8 mouse cellular contexts compared by ENCODE assay signal in genomic region chr5:139732634-139733107, GRCm38 (mm10). TPM values are rescaled to one million over a fixed set of nuclear protein-coding genes. Genes with fewer than 3 reads are reported as not detected.
DNase-seq lines count a peak whose midpoint lies in the region; ATAC-seq and TF ChIP-seq lines count a peak whose summit lies in the region.

No protein-coding gene starts in this region.

- DNase-seq in adrenal gland, adult (ENCODE audit: inconsistent age in 2 of 2, low spot score in 1 of 2) = peak; percentile 63 to 67
- DNase-seq in adrenal gland, postnatal 4 days (ENCODE audit: low spot score in 2 of 2) = no peak
- DNase-seq in thymus, postnatal 10 days (ENCODE audit: low spot score in 2 of 2) = peak; percentile 29 to 33
- no peak for DNase-seq in gastrocnemius, postnatal 10 days
- no peak for DNase-seq in left cerebral cortex, postnatal 36 days (ENCODE audit: low spot score in 2 of 2)

- no peaks in the 10 kb centered on the region for H3K9me3 ChIP-seq in embryonic facial prominence, embryonic 13.5 days
- H3K9me3 ChIP-seq in intestine, postnatal 0 days (ENCODE audit: control insufficient read depth) = no peaks in the 10 kb centered on the region
- H3K9me3 ChIP-seq in liver, embryonic 16.5 days (replicated peaks; ENCODE audit: control insufficient read depth, low read length) = no peaks in the 10 kb centered on the region

- H3K27me3 ChIP-seq in embryonic facial prominence, embryonic 13.5 days = no peaks in the 10 kb centered on the region
- H3K27me3 ChIP-seq in intestine, postnatal 0 days (replicated peaks; ENCODE audit: control insufficient read depth, insufficient read depth, low read length) = no peaks in the 10 kb centered on the region
- H3K27me3 ChIP-seq in liver, embryonic 16.5 days (ENCODE audit: control insufficient read depth, insufficient read depth, low read depth, low read length) = no peaks in the 10 kb centered on the region

- no peak overlapping the region; the same call in 1 of the 2 replicates for H3K27ac ChIP-seq in embryonic facial prominence, embryonic 13.5 days
- peak overlapping the region; percentile 87 for H3K27ac ChIP-seq in intestine, postnatal 0 days (ENCODE audit: low read depth, low read length)
- H3K27ac ChIP-seq in liver, embryonic 16.5 days (ENCODE audit: low read length) = peak overlapping the region; percentile 94

- intact Hi-C loops in left cerebral cortex, postnatal 36 days (cut with DNase I) = no loop called here

- peak overlapping the region; percentile 19 for H3K4me2 ChIP-seq in embryonic facial prominence, embryonic 13.5 days
- H3K4me2 ChIP-seq in intestine, postnatal 0 days (replicated peaks; ENCODE audit: low read depth) = peak overlapping the region; percentile 86
- peak overlapping the region; percentile 97 for H3K4me2 ChIP-seq in liver, embryonic 16.5 days (ENCODE audit: low read depth, low read length)

- TF ChIP-seq CTCF in intestine, postnatal 0 days (IDR thresholded peaks at IDR 0.05; ENCODE audit: low read depth) = peak; percentile 35; the same call in 1 of the 2 replicates

- ATAC-seq in embryonic facial prominence, embryonic 13.5 days (ENCODE audit: insufficient number of reproducible peaks, insufficient read depth, low FRiP score, low TSS enrichment, low read depth) = no peak
- peak; percentile 77 for ATAC-seq in intestine, postnatal 0 days
- no peak for ATAC-seq in liver, embryonic 16.5 days (ENCODE audit: low read depth)

- WGBS in embryonic facial prominence, embryonic 13.5 days = 51% methylated on average over 11 of the region's 11 CpGs
- 20% methylated on average over 11 of the region's 11 CpGs for WGBS in intestine, postnatal 0 days
- 18% methylated on average over 11 of the region's 11 CpGs for WGBS in liver, embryonic 16.5 days (ENCODE audit: insufficient replicate concordance)

- no peak overlapping the region for H3K4me3 ChIP-seq in embryonic facial prominence, embryonic 13.5 days
- H3K4me3 ChIP-seq in intestine, postnatal 0 days (ENCODE audit: low read depth, low read length) = no peak overlapping the region
- H3K4me3 ChIP-seq in liver, embryonic 16.5 days (ENCODE audit: low read depth, low read length) = peak overlapping the region; percentile 68

- no peaks in the 10 kb centered on the region for H3K36me3 ChIP-seq in embryonic facial prominence, embryonic 13.5 days
- H3K36me3 ChIP-seq in intestine, postnatal 0 days (ENCODE audit: control insufficient read depth, insufficient read depth) = no peaks in the 10 kb centered on the region
- no peaks in the 10 kb centered on the region for H3K36me3 ChIP-seq in liver, embryonic 16.5 days (ENCODE audit: control insufficient read depth, insufficient read depth)

- peak overlapping the region; percentile 44; the same call in 1 of the 2 replicates for H3K9ac ChIP-seq in embryonic facial prominence, embryonic 13.5 days
- H3K9ac ChIP-seq in intestine, postnatal 0 days (ENCODE audit: low read depth, low read length) = peak overlapping the region; percentile 22; the same call in 1 of the 2 replicates
- H3K9ac ChIP-seq in liver, embryonic 16.5 days (ENCODE audit: low read depth, low read length) = peak overlapping the region; percentile 71

- peaks cover 72% of the 10 kb centered on the region for H3K4me1 ChIP-seq in embryonic facial prominence, embryonic 13.5 days
- peaks cover 27% of the 10 kb centered on the region for H3K4me1 ChIP-seq in intestine, postnatal 0 days (replicated peaks; ENCODE audit: control insufficient read depth, insufficient read depth, low read length)
- H3K4me1 ChIP-seq in liver, embryonic 16.5 days (ENCODE audit: control insufficient read depth, low read depth, low read length) = peaks cover 66% of the 10 kb centered on the region

RNA-seq across cellular contexts. Expression of gene Micall2, which starts 3.5 kb away (rescaled TPM):
- total RNA-seq in adrenal gland, postnatal 4 days (2021) = 10 to 100 TPM; 13.4 to 13.7 TPM
- 7.3 and 8.9 TPM in 2 replicates for polyA plus RNA-seq in embryonic facial prominence, embryonic 13.5 days (2015; fragmentation: Nextera tagmentation; extraction: Ambion mirVana)
- 12.8 and 13.0 TPM in 2 replicates for polyA plus RNA-seq in intestine, postnatal 0 days (2015; fragmentation: Nextera tagmentation; extraction: Ambion mirVana)
- polyA plus RNA-seq in liver, embryonic 16.5 days (2015; fragmentation: Nextera tagmentation; extraction: Ambion mirVana) = 10.4 and 11.1 TPM in 2 replicates
- 1 to 10 TPM; 3.8 to 5.7 TPM for total RNA-seq in gastrocnemius, postnatal 10 days (2021)
- 1 to 10 TPM; 1.7 to 3.4 TPM for total RNA-seq in left cerebral cortex, postnatal 36 days (2021)

RNA-seq across cellular contexts. Expression of gene Ints1, which starts 42.8 kb away (rescaled TPM):
- 10 to 100 TPM; 52.8 to 65.7 TPM for total RNA-seq in adrenal gland, postnatal 4 days (2021)
- 24.5 and 29.0 TPM in 2 replicates for polyA plus RNA-seq in embryonic facial prominence, embryonic 13.5 days (2015; fragmentation: Nextera tagmentation; extraction: Ambion mirVana)
- 9.9 and 12.7 TPM in 2 replicates for polyA plus RNA-seq in intestine, postnatal 0 days (2015; fragmentation: Nextera tagmentation; extraction: Ambion mirVana)
- polyA plus RNA-seq in liver, embryonic 16.5 days (2015; fragmentation: Nextera tagmentation; extraction: Ambion mirVana) = 10.4 and 11.2 TPM in 2 replicates
- total RNA-seq in gastrocnemius, postnatal 10 days (2021) = 10 to 100 TPM; 36.4 to 36.7 TPM
- total RNA-seq in left cerebral cortex, postnatal 36 days (2021) = 10 to 100 TPM; 95.5 to 96.2 TPM

RNA-seq across cellular contexts. Expression of gene Mafk, which starts 58.6 kb away (rescaled TPM):
- 10 to 100 TPM; 21.9 to 23.2 TPM for total RNA-seq in adrenal gland, postnatal 4 days (2021)
- polyA plus RNA-seq in embryonic facial prominence, embryonic 13.5 days (2015; fragmentation: Nextera tagmentation; extraction: Ambion mirVana) = 8.7 and 9.6 TPM in 2 replicates
- 23.1 and 25.5 TPM in 2 replicates for polyA plus RNA-seq in intestine, postnatal 0 days (2015; fragmentation: Nextera tagmentation; extraction: Ambion mirVana)
- 43.3 and 44.6 TPM in 2 replicates for polyA plus RNA-seq in liver, embryonic 16.5 days (2015; fragmentation: Nextera tagmentation; extraction: Ambion mirVana)
- 1 to 10 TPM; 8.8 to 9.6 TPM for total RNA-seq in gastrocnemius, postnatal 10 days (2021)
- total RNA-seq in left cerebral cortex, postnatal 36 days (2021) = 1 to 10 TPM; 8.2 to 8.8 TPM

Comparison
In these comparisons a context has a peak if more than half of its experiments do, and no peak if none do; other contexts are left out.
1. DNase-seq: peak in adrenal gland, adult (2 of 2) and thymus, postnatal 10 days (2 of 2); none in adrenal gland, postnatal 4 days (0 of 2), gastrocnemius, postnatal 10 days (single experiment) and left cerebral cortex, postnatal 36 days (0 of 2).
2. H3K4me2 ChIP-seq: peak in every context shown above with its lines; median percentile 97 in liver, embryonic 16.5 days; 86 in intestine, postnatal 0 days; 19 in embryonic facial prominence, embryonic 13.5 days.
3. Peak in every context shown above with its lines, with median percentiles within 50 percentile points of each other: H3K9ac ChIP-seq.